Mouse (Mus musculus): ENCODE measurements around the gene Wnk1.

GRCm38 (mm10) chr6:120039256-120039563 lies 738 bp upstream of the Wnk1 start:
- no peak for TF ChIP-seq GATA1 (IDR thresholded peaks at IDR 0.05; ENCODE audit: borderline replicate concordance, low read length)
- TF ChIP-seq FLI1 (IDR thresholded peaks at IDR 0.05; ENCODE audit: low read length): no peak
